Mouse (Mus musculus) hindbrain, embryonic 16.5 days (tissue): ENCODE results near the gene G6pc2. TPM values are rescaled to one million over a fixed set of nuclear protein-coding genes. Genes with fewer than 3 reads are reported as not detected.

ENCODE experiments used
- ATAC-seq: fragments of 200-750 bp; cut with Nextera tagmentation; 2 replicates; pipeline ENCODE4 v1.8.0; 2017; ENCODE audit warnings: moderate TSS enrichment, moderate library complexity
- H3K27ac ChIP-seq: fragments of 300-500 bp; sonication (generic); 2 replicates; pipeline ENCODE4 v1.5.1; 2014; ENCODE audit warnings: low read depth, mild to moderate bottlenecking, control low read depth, low read length, moderate library complexity
- H3K27me3 ChIP-seq: fragments of 300-500 bp; sonication (generic); replicated peaks from 2 replicates; pipeline ENCODE4 v1.6.1; 2014; ENCODE audit warnings: low read length; ENCODE audit not compliant: control insufficient read depth, insufficient read depth
- H3K36me3 ChIP-seq: fragments of 300-500 bp; sonication (generic); 2 replicates; pipeline ENCODE4 v1.6.1; 2014; ENCODE audit warnings: mild to moderate bottlenecking, low read length, moderate library complexity, mixed read lengths; ENCODE audit not compliant: control insufficient read depth, insufficient read depth
- H3K4me1 ChIP-seq: fragments of 300-500 bp; sonication (generic); 2 replicates; pipeline ENCODE4 v1.6.1; 2014; ENCODE audit warnings: low read depth, low read length; ENCODE audit not compliant: control insufficient read depth, insufficient read depth
- H3K4me2 ChIP-seq: fragments of 300-500 bp; sonication (generic); 2 replicates; pipeline ENCODE4 v1.6.1; 2014; ENCODE audit warnings: mild to moderate bottlenecking, low read length, control low read depth, moderate library complexity
- H3K4me3 ChIP-seq: fragments of 300-500 bp; sonication (generic); 2 replicates; pipeline ENCODE4 v1.5.1; 2014; ENCODE audit warnings: mild to moderate bottlenecking, low read length, control low read depth, moderate library complexity
- H3K9ac ChIP-seq: fragments of 300-500 bp; sonication (generic); 2 replicates; pipeline ENCODE4 v1.6.1; 2014; ENCODE audit warnings: low read depth, mild to moderate bottlenecking, control low read depth, low read length, moderate library complexity
- H3K9me3 ChIP-seq: fragments of 300-500 bp; sonication (generic); 2 replicates; pipeline ENCODE4 v1.6.1; 2014; ENCODE audit warnings: mild to moderate bottlenecking, low read length, moderate library complexity; ENCODE audit not compliant: control insufficient read depth
- WGBS: fragments of 180-500 bp; shearing (Covaris S2); extraction: QIAGEN DNeasy Blood & Tissue Kit; methylation state at CpG from one replicate; pipeline ENCODE4 v1.1.7; 2014; 5-methylcytosine and 5-hydroxymethylcytosine counted together
- polyA plus RNA-seq: library from polyadenylated mRNA; unstranded; fragments of >200 nt; fragmentation: Nextera tagmentation; extraction: Ambion mirVana; gene quantifications from 2 replicates; pipeline ENCODE4 v1.2.1, GENCODE M21; 2015

G6pc2 gene
- polyA plus RNA-seq, 1 experiment from 2014 or later, result 0.38 TPM

GRCm38 (mm10) chr2:69228635-69229034 is 17.8 kb downstream of the G6pc2 start:
- no peaks in the 10 kb centered on the region; the same call in 1 of the 2 replicates for H3K4me1 ChIP-seq
- ATAC-seq, result peak; percentile 54; the same call in 1 of the 2 replicates
- 50% methylated on average over 6 of the region's 6 CpGs for WGBS

GRCm38 (mm10) chr2:69230137-69230536 is 19.3 kb downstream of the G6pc2 start:
- Histone ChIP-seq H3K4me3 (no peak overlapping the region), H3K9me3 (no peaks in the 10 kb centered on the region), H3K27ac (no peak overlapping the region), H3K36me3 (no peaks in the 10 kb centered on the region), H3K27me3 (no peaks in the 10 kb centered on the region), H3K9ac (no peak overlapping the region), H3K4me2 (no peak overlapping the region), H3K4me1 (no peaks in the 10 kb centered on the region; the same call in 1 of the 2 replicates)
- WGBS, result 85% methylated on average over 2 of the region's 2 CpGs
- no peak for ATAC-seq

More at GRCm38 (mm10) chr2:69228635-69229034, 17.8 kb downstream of the G6pc2 start:
- Histone ChIP-seq H3K9me3 (no peaks in the 10 kb centered on the region), H3K4me2 (no peak overlapping the region), H3K36me3 (no peaks in the 10 kb centered on the region), H3K27me3 (no peaks in the 10 kb centered on the region), H3K4me3 (no peak overlapping the region), H3K27ac (no peak overlapping the region), H3K9ac (no peak overlapping the region)

- H3K9ac ChIP-seq, result no peak overlapping the region
- ATAC-seq, result no peak
- no peaks in the 10 kb centered on the region; the same call in 1 of the 2 replicates for H3K4me1 ChIP-seq
- H3K27me3 ChIP-seq, result no peaks in the 10 kb centered on the region
- H3K36me3 ChIP-seq, result no peaks in the 10 kb centered on the region
- no peak overlapping the region for H3K27ac ChIP-seq
- no peak overlapping the region for H3K4me2 ChIP-seq
- H3K4me3 ChIP-seq, result no peak overlapping the region
- H3K9me3 ChIP-seq, result no peaks in the 10 kb centered on the region
These were observed 21.2 kb downstream of the G6pc2 start for GRCm38 (mm10) chr2:69232101-69232500.

- Histone ChIP-seq H3K9me3 (no peaks in the 10 kb centered on the region), H3K4me1 (no peaks in the 10 kb centered on the region), H3K4me2 (no peak overlapping the region), H3K27ac (no peak overlapping the region), H3K9ac (no peak overlapping the region), H3K36me3 (no peaks in the 10 kb centered on the region), H3K4me3 (no peak overlapping the region), H3K27me3 (no peaks in the 10 kb centered on the region)
- 33% methylated on average over 5 of the region's 5 CpGs for WGBS
- ATAC-seq, result no peak
These were observed 24.3 kb downstream of the G6pc2 start for GRCm38 (mm10) chr2:69234976-69235678.

- H3K27me3 ChIP-seq, result no peaks in the 10 kb centered on the region
- no peaks in the 10 kb centered on the region for H3K9me3 ChIP-seq
- WGBS, result 80% methylated on average over 9 of the region's 9 CpGs
- ATAC-seq, result no peak
- H3K27ac ChIP-seq, result no peak overlapping the region
- H3K4me1 ChIP-seq, result no peaks in the 10 kb centered on the region
- no peak overlapping the region for H3K4me2 ChIP-seq
- no peaks in the 10 kb centered on the region for H3K36me3 ChIP-seq
- H3K9ac ChIP-seq, result no peak overlapping the region
- no peak overlapping the region for H3K4me3 ChIP-seq
These were observed 28.4 kb downstream of the G6pc2 start for GRCm38 (mm10) chr2:69239315-69239714.

GRCm38 (mm10) chr2:69244924-69245323 is 34.1 kb downstream of the G6pc2 start:
- Histone ChIP-seq H3K4me3 (no peak overlapping the region), H3K27ac (no peak overlapping the region), H3K27me3 (no peaks in the 10 kb centered on the region), H3K36me3 (no peaks in the 10 kb centered on the region), H3K9ac (no peak overlapping the region), H3K4me2 (no peak overlapping the region), H3K9me3 (no peaks in the 10 kb centered on the region), H3K4me1 (peaks cover 3% of the 10 kb centered on the region; the same call in 1 of the 2 replicates)
- no peak for ATAC-seq
- 12% methylated on average over 2 of the region's 2 CpGs for WGBS

- WGBS, result 95% methylated on average over 1 of the region's 1 CpGs
- Histone ChIP-seq H3K9ac (no peak overlapping the region), H3K4me2 (no peak overlapping the region), H3K9me3 (no peaks in the 10 kb centered on the region), H3K4me1 (peaks cover 3% of the 10 kb centered on the region; the same call in 1 of the 2 replicates), H3K27ac (no peak overlapping the region), H3K36me3 (no peaks in the 10 kb centered on the region), H3K27me3 (no peaks in the 10 kb centered on the region), H3K4me3 (no peak overlapping the region)
- ATAC-seq, result no peak
These were observed 36.2 kb downstream of the G6pc2 start for GRCm38 (mm10) chr2:69247081-69247480.

GRCm38 (mm10) chr2:69248221-69248755 is 37.4 kb downstream of the G6pc2 start:
- Histone ChIP-seq H3K27ac (no peak overlapping the region), H3K9me3 (no peaks in the 10 kb centered on the region), H3K4me1 (peaks cover 3% of the 10 kb centered on the region; the same call in 1 of the 2 replicates), H3K4me3 (no peak overlapping the region), H3K27me3 (no peaks in the 10 kb centered on the region), H3K4me2 (no peak overlapping the region; the same call in 1 of the 2 replicates), H3K36me3 (no peaks in the 10 kb centered on the region), H3K9ac (no peak overlapping the region)
- 49% methylated on average over 16 of the region's 16 CpGs for WGBS
- ATAC-seq, result no peak

- Histone ChIP-seq H3K27ac (no peak overlapping the region), H3K9me3 (no peaks in the 10 kb centered on the region), H3K4me1 (no peaks in the 10 kb centered on the region), H3K36me3 (no peaks in the 10 kb centered on the region), H3K27me3 (no peaks in the 10 kb centered on the region), H3K4me3 (no peak overlapping the region), H3K9ac (no peak overlapping the region), H3K4me2 (no peak overlapping the region)
- ATAC-seq, result no peak
These were observed 53.3 kb downstream of the G6pc2 start for GRCm38 (mm10) chr2:69264069-69264618.
